Mouse (Mus musculus) monocyte, adult 59 days (primary cell): ENCODE data around the gene F2r. TPM values are rescaled to one million over a fixed set of nuclear protein-coding genes. Genes with fewer than 3 reads are reported as not detected.

ENCODE experiments used
- total RNA-seq, 2 experiments: library from RNA; stranded (reverse); gene quantifications; one replicate each; pipeline ENCODE4 v1.2.4; 2023

Gene F2r
- 1 to 10 TPM; 1.8 TPM for total RNA-seq

DNA sequence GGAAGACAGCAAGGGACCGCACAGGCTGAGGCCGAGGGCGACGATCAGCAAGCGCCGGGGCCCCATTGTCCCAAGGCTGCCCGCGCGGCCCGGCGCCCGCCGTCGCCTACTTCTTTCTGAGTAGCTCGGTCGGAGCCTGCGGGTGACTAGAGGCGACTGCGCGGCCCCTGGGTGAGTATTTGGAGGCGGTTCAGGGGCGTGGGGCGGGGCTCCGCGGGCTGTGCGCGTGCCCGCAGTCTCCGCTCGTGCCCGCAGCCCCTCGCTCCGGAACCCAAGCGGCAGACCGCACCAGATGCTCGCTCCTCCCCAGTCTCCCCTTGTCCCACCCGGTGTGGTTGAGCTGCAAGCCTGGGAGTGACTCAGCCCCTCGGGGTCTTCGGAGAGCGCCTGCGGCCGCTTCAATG lies at the start of gene F2r:
Gene F2r, minus strand, starts transcription at position 179 of the 404 bp plus-strand sequence.

Other genes with a start within 250 kb of the F2r start
- gene Aggf1, start 243.1 kb downstream of the F2r start, total RNA-seq = 10 to 100 TPM; 32.6 to 35.1 TPM
- not detected for gene Crhbp, start 173.6 kb downstream of the F2r start, total RNA-seq
- gene S100z, start 139.8 kb downstream of the F2r start, total RNA-seq = not detected
- under 1 TPM in 1 of 2 experiments, not detected in 1; 0.24 TPM for gene F2rl1, start 93.3 kb downstream of the F2r start, total RNA-seq
- not detected for gene F2rl2, start 78.4 kb upstream of the F2r start, total RNA-seq